Mouse (Mus musculus): ENCODE data around the gene Klhl28. TPM values are rescaled to one million over a fixed set of nuclear protein-coding genes. Genes with fewer than 3 reads are reported as not detected.

Gene Klhl28
- total and polyA plus RNA-seq, 3 experiments, result 3.2 to 11.6 (median 11.0) TPM

- TF ChIP-seq CTCF (IDR thresholded peaks at IDR 0.05), result no peak
- no peak for TF ChIP-seq EP300 (IDR thresholded peaks at IDR 0.05; ENCODE audit: insufficient read depth, low read depth, low read length)
- no peak for TF ChIP-seq POLR2A (IDR thresholded peaks at IDR 0.05; ENCODE audit: insufficient read depth, low read depth, low read length)
- peaks cover 5% of the 10 kb centered on the region for H3K4me1 ChIP-seq (ENCODE audit: control insufficient read depth, insufficient read depth, low read length)
- DNase-seq, result no peak
- intact Hi-C loops (cut with DNase I), result no loop called here
- no peak overlapping the region for H3K27ac ChIP-seq
- H3K36me3 ChIP-seq (ENCODE audit: control insufficient read depth, insufficient read depth, low read length), result peaks cover 26% of the 10 kb centered on the region
- peaks cover 6% of the 10 kb centered on the region for H3K79me2 ChIP-seq (replicated peaks; ENCODE audit: control insufficient read depth, insufficient read depth, low read length)
- no peak overlapping the region for H3K4me3 ChIP-seq
- WGBS, result 46% methylated on average over 6 of the region's 6 CpGs
- no peaks in the 10 kb centered on the region for H3K27me3 ChIP-seq (ENCODE audit: control insufficient read depth, insufficient read depth, low read length)
- no peak overlapping the region for H3K9ac ChIP-seq (ENCODE audit: low read depth, low read length)
Observed at GRCm38 (mm10) chr12:64972063-64972462, 6.7 kb upstream of the Klhl28 start.

GRCm38 (mm10) chr12:64971399-64971798 is 6.1 kb upstream of the Klhl28 start:
- Histone ChIP-seq H3K27me3 (ENCODE audit: control insufficient read depth, insufficient read depth, low read length) (no peaks in the 10 kb centered on the region), H3K4me3 (no peak overlapping the region), H3K4me1 (ENCODE audit: control insufficient read depth, insufficient read depth, low read length) (peaks cover 5% of the 10 kb centered on the region), H3K79me2 (replicated peaks; ENCODE audit: control insufficient read depth, insufficient read depth, low read length) (peaks cover 6% of the 10 kb centered on the region), H3K9ac (ENCODE audit: low read depth, low read length) (no peak overlapping the region), H3K27ac (no peak overlapping the region), H3K36me3 (ENCODE audit: control insufficient read depth, insufficient read depth, low read length) (peaks cover 22% of the 10 kb centered on the region)
- DNase-seq, result no peak
- TF ChIP-seq POLR2A (IDR thresholded peaks at IDR 0.05; ENCODE audit: insufficient read depth, low read depth, low read length) (no peak), CTCF (IDR thresholded peaks at IDR 0.05) (no peak), EP300 (IDR thresholded peaks at IDR 0.05; ENCODE audit: insufficient read depth, low read depth, low read length) (no peak)
- intact Hi-C loops (cut with DNase I), result no loop called here

- peaks cover 9% of the 10 kb centered on the region for H3K4me1 ChIP-seq (ENCODE audit: control insufficient read depth, insufficient read depth, low read length)
- intact Hi-C loops (cut with DNase I), result loop anchor here (5.0 kb wide), 1 partner anchor 69 kb away; the partner anchor contains the start of gene Prpf39
- 1% methylated on average over 2 of the region's 2 CpGs for WGBS
Observed at GRCm38 (mm10) chr12:64968067-64968466, 2.7 kb upstream of the Klhl28 start.

GRCm38 (mm10) chr12:64967470-64967869 is 2.1 kb upstream of the Klhl28 start:
- Histone ChIP-seq H3K27me3 (ENCODE audit: control insufficient read depth, insufficient read depth, low read length) (no peaks in the 10 kb centered on the region), H3K9ac (ENCODE audit: low read depth, low read length) (peak overlapping the region; percentile 24), H3K36me3 (ENCODE audit: control insufficient read depth, insufficient read depth, low read length) (peaks cover 30% of the 10 kb centered on the region), H3K79me2 (replicated peaks; ENCODE audit: control insufficient read depth, insufficient read depth, low read length) (peaks cover 4% of the 10 kb centered on the region; the same call in 1 of the 2 replicates), H3K4me1 (ENCODE audit: control insufficient read depth, insufficient read depth, low read length) (peaks cover 9% of the 10 kb centered on the region), H3K4me3 (peak overlapping the region; percentile 88), H3K27ac (peak overlapping the region; percentile 27; the same call in 1 of the 2 replicates)
- TF ChIP-seq CTCF (IDR thresholded peaks at IDR 0.05) (no peak), EP300 (IDR thresholded peaks at IDR 0.05; ENCODE audit: insufficient read depth, low read depth, low read length) (no peak), POLR2A (IDR thresholded peaks at IDR 0.05; ENCODE audit: insufficient read depth, low read depth, low read length) (no peak)
- under 1% methylated on average over 9 of the region's 9 CpGs for WGBS
- intact Hi-C loops (cut with DNase I), result loop anchor here (2.0 to 5.0 kb wide), 2 partner anchors 70 to 107 kb away; partner anchors contain the start of genes Fancm, Fkbp3 and Prpf39
- DNase-seq, result peak; percentile 16 to 27

More at GRCm38 (mm10) chr12:64968067-64968466, 2.7 kb upstream of the Klhl28 start:
- DNase-seq, result no peak
- peaks cover 30% of the 10 kb centered on the region for H3K36me3 ChIP-seq (ENCODE audit: control insufficient read depth, insufficient read depth, low read length)
- H3K27me3 ChIP-seq (ENCODE audit: control insufficient read depth, insufficient read depth, low read length), result no peaks in the 10 kb centered on the region
- peak overlapping the region; percentile 44; the same call in 1 of the 2 replicates for H3K9ac ChIP-seq (ENCODE audit: low read depth, low read length)
- no peak for TF ChIP-seq POLR2A (IDR thresholded peaks at IDR 0.05; ENCODE audit: insufficient read depth, low read depth, low read length)
- no peak for TF ChIP-seq EP300 (IDR thresholded peaks at IDR 0.05; ENCODE audit: insufficient read depth, low read depth, low read length)
- TF ChIP-seq CTCF (IDR thresholded peaks at IDR 0.05), result no peak
- H3K27ac ChIP-seq, result no peak overlapping the region; the same call in 1 of the 2 replicates
- peaks cover 4% of the 10 kb centered on the region; the same call in 1 of the 2 replicates for H3K79me2 ChIP-seq (replicated peaks; ENCODE audit: control insufficient read depth, insufficient read depth, low read length)
- peak overlapping the region; percentile 88 for H3K4me3 ChIP-seq

- TF ChIP-seq POLR2A (IDR thresholded peaks at IDR 0.05; ENCODE audit: insufficient read depth, low read depth, low read length), result no peak
- 0 out of 2 replicates have a peak, but pooled peaks have one; percentile 7 for TF ChIP-seq CTCF (IDR thresholded peaks at IDR 0.05)
- DNase-seq, result no peak
- H3K4me1 ChIP-seq (ENCODE audit: control insufficient read depth, insufficient read depth, low read length), result peaks cover 6% of the 10 kb centered on the region
- H3K27me3 ChIP-seq (ENCODE audit: control insufficient read depth, insufficient read depth, low read length), result no peaks in the 10 kb centered on the region
- peaks cover 25% of the 10 kb centered on the region for H3K36me3 ChIP-seq (ENCODE audit: control insufficient read depth, insufficient read depth, low read length)
- H3K79me2 ChIP-seq (replicated peaks; ENCODE audit: control insufficient read depth, insufficient read depth, low read length), result peaks cover 2% of the 10 kb centered on the region; the same call in 1 of the 2 replicates
- peak overlapping the region; percentile 64 for H3K27ac ChIP-seq
- WGBS, result 3% methylated on average over 19 of the region's 19 CpGs
- peak overlapping the region; percentile 88 for H3K4me3 ChIP-seq
- peak overlapping the region; percentile 86 for H3K9ac ChIP-seq (ENCODE audit: low read depth, low read length)
- intact Hi-C loops (cut with DNase I), result loop anchor here (2.0 to 5.0 kb wide), 2 partner anchors 70 to 108 kb away; partner anchors contain the start of genes Fancm, Fkbp3 and Prpf39
Observed at GRCm38 (mm10) chr12:64966652-64967435, 1.5 kb upstream of the Klhl28 start.
